Mouse (Mus musculus) cerebellum, adult 2 months (tissue): Measurements from ENCODE around the gene Pou3f1. TPM values are rescaled to one million over a fixed set of nuclear protein-coding genes. Genes with fewer than 3 reads are reported as not detected.

Source experiments
- DNase-seq, 2 experiments: peaks; one replicate each; pipeline ENCODE4 v3.0.0; 2021
- H3K27ac ChIP-seq: fragments of 200-500 bp; 2 replicates; pipeline ENCODE4 v1.5.1; 2012; ENCODE audit warnings: low read length, control low read depth, inconsistent platforms; ENCODE audit not compliant: insufficient read depth
- H3K27me3 ChIP-seq: fragments of 200-500 bp; 2 replicates; pipeline ENCODE4 v1.6.1; 2012; ENCODE audit warnings: inconsistent platforms, mild to moderate bottlenecking, low read length, moderate library complexity; ENCODE audit not compliant: control insufficient read depth, insufficient read depth
- H3K4me1 ChIP-seq: fragments of 200-500 bp; 2 replicates; pipeline ENCODE4 v1.6.1; 2011; ENCODE audit warnings: low read length; ENCODE audit not compliant: control insufficient read depth, insufficient read depth
- H3K4me3 ChIP-seq: fragments of 200-500 bp; replicated peaks from 2 replicates; pipeline ENCODE3; 2011; ENCODE audit warnings: mild to moderate bottlenecking, low read depth, low read length, control low read depth; ENCODE audit not compliant: insufficient read depth
- CTCF ChIP-seq: fragments of 200-500 bp; IDR thresholded peaks from 2 replicates; pipeline ENCODE4 v1.5.1; 2011; ENCODE audit warnings: low read depth, mild to moderate bottlenecking, control low read depth, low read length, moderate library complexity, borderline replicate concordance; ENCODE audit not compliant: insufficient read depth
- POLR2A ChIP-seq: fragments of 200-500 bp; IDR thresholded peaks from 2 replicates; pipeline ENCODE4 v1.6.1; 2011; ENCODE audit warnings: low read length, control low read depth, borderline replicate concordance; ENCODE audit not compliant: insufficient read depth
- WGBS: fragments of 180-500 bp; shearing (Covaris S2); methylation state at CpG from one replicate; pipeline ENCODE4 v1.1.7; 2018; 5-methylcytosine and 5-hydroxymethylcytosine counted together
- polyA plus RNA-seq: library from polyadenylated mRNA; depleted of rRNA; stranded (reverse); fragments of >200 nt; gene quantifications from 2 replicates; pipeline ENCODE4 v1.2.3, GENCODE M21; 2012

Pou3f1 gene
- polyA plus RNA-seq, 1 experiment: 3.3 TPM

- TF ChIP-seq CTCF (no peak), POLR2A (no peak)
- Histone ChIP-seq H3K4me1 (no peaks in the 10 kb centered on the region), H3K27ac (no peak overlapping the region), H3K27me3 (no peaks in the 10 kb centered on the region; the same call in 1 of the 2 replicates), H3K4me3 (no peak overlapping the region)
- 43% methylated on average over 1 of the region's 1 CpGs for WGBS
- no peak for DNase-seq
These were observed 40.0 kb upstream of the Pou3f1 start for GRCm38 (mm10) chr4:124616636-124617035.

- Histone ChIP-seq H3K4me1 (no peaks in the 10 kb centered on the region), H3K27me3 (no peaks in the 10 kb centered on the region; the same call in 1 of the 2 replicates), H3K27ac (no peak overlapping the region), H3K4me3 (no peak overlapping the region)
- TF ChIP-seq POLR2A (no peak), CTCF (no peak)
- no peak for DNase-seq
- WGBS: 36% methylated on average over 16 of the region's 16 CpGs
These were observed 38.0 kb upstream of the Pou3f1 start for GRCm38 (mm10) chr4:124618599-124618998.

- no peak for TF ChIP-seq CTCF
- Histone ChIP-seq H3K27ac (no peak overlapping the region), H3K4me1 (no peaks in the 10 kb centered on the region; the same call in 1 of the 2 replicates), H3K27me3 (no peaks in the 10 kb centered on the region; the same call in 1 of the 2 replicates), H3K4me3 (no peak overlapping the region)
- DNase-seq: no peak
- 45% methylated on average over 11 of the region's 11 CpGs for WGBS
These were observed 35.2 kb upstream of the Pou3f1 start for GRCm38 (mm10) chr4:124621406-124621805.

DNA sequence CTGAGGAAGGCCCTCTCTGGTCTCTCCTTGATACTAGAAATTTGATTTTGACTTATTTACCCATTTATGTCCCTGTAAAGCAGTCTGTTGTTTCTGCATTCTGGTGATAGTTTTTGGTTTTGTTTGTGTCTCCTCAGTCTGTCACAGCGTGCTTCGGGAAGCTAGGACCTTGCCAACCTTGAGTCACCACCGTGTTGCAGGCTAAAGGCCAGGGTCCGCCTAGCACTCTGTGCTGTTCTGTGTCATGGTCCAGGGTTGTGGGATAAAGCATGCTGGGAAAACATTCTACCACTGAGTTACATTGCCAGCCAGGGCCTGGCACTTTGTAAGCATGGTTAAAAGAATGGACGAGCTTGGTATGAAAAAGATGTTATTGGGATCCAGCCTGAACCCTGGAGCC lies 34.0 kb upstream of the Pou3f1 start:
- WGBS: 58% methylated on average over 5 of the region's 5 CpGs
- H3K27ac ChIP-seq: no peak overlapping the region
- DNase-seq: no peak
- no peaks in the 10 kb centered on the region; the same call in 1 of the 2 replicates for H3K27me3 ChIP-seq
- no peak for TF ChIP-seq POLR2A
- no peak for TF ChIP-seq CTCF
- H3K4me1 ChIP-seq: no peaks in the 10 kb centered on the region; the same call in 1 of the 2 replicates
- no peak overlapping the region for H3K4me3 ChIP-seq

DNA sequence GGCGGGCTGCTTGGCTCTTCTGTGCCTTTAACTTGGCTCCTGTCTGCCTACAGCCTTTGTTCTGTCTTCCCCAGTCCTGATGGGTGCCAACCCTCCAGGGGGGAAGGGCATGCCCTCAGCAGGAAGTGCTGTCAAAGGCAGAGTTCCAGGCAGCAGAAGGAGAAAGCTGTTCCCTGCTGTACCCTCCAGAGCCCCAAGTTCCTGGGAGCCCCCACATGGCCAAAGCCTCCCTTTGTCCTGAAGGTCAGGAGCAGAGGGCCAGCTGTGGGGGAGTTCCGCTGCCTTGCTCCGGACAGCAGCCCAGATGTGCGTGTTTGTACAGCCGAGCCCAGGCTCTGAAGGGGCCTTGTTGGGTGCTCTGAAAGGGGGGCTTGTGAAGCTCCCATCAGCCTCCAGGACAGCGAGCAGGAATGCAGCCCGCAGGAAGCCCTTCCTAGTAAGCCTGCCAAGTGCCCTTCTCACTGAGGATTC lies 32.5 kb upstream of the Pou3f1 start:
- 18% methylated on average over 7 of the region's 7 CpGs for WGBS
- Histone ChIP-seq H3K27me3 (no peaks in the 10 kb centered on the region; the same call in 1 of the 2 replicates), H3K4me3 (no peak overlapping the region), H3K4me1 (no peaks in the 10 kb centered on the region; the same call in 1 of the 2 replicates), H3K27ac (no peak overlapping the region)
- TF ChIP-seq POLR2A: no peak
- no peak for TF ChIP-seq CTCF
- peak; percentile 13 to 19 for DNase-seq

GRCm38 (mm10) chr4:124626836-124627235 lies 29.8 kb upstream of the Pou3f1 start:
- 20% methylated on average over 1 of the region's 1 CpGs for WGBS
- TF ChIP-seq CTCF (no peak), POLR2A (no peak)
- DNase-seq: no peak

GRCm38 (mm10) chr4:124631456-124631855 lies 25.2 kb upstream of the Pou3f1 start:
- no peaks in the 10 kb centered on the region for H3K4me1 ChIP-seq
- H3K27ac ChIP-seq: no peak overlapping the region
- no peak for TF ChIP-seq CTCF
- TF ChIP-seq POLR2A: no peak
- DNase-seq: no peak
- WGBS: 55% methylated on average over 4 of the region's 4 CpGs
- H3K27me3 ChIP-seq: no peaks in the 10 kb centered on the region
- no peak overlapping the region for H3K4me3 ChIP-seq

More at GRCm38 (mm10) chr4:124626836-124627235, 29.8 kb upstream of the Pou3f1 start:
- no peaks in the 10 kb centered on the region; the same call in 1 of the 2 replicates for H3K4me1 ChIP-seq
- H3K27me3 ChIP-seq: no peaks in the 10 kb centered on the region
- no peak overlapping the region for H3K4me3 ChIP-seq
- no peak overlapping the region for H3K27ac ChIP-seq

DNA sequence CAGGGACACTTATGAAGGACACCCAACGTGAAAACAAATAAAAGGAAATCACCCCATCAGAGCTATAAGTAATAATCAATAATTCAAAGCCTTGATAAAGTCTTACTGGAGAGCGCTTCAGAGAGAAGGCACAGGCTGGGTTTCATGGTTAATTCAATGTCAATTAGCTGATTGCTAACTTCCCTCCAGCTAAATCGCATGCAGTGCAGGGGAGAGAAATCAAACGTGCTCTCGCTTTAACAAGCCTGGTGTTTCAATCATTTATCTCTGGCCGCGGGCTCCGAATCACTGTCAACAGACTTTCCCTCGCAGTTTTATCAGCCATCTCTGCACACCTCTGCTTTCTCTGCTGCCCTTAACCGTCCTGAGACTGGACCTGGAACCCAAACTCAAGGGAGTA lies 23.8 kb upstream of the Pou3f1 start:
- TF ChIP-seq POLR2A (no peak), CTCF (no peak)
- Histone ChIP-seq H3K27ac (no peak overlapping the region), H3K4me3 (no peak overlapping the region), H3K4me1 (no peaks in the 10 kb centered on the region), H3K27me3 (no peaks in the 10 kb centered on the region)
- 82% methylated on average over 10 of the region's 10 CpGs for WGBS
- DNase-seq: no peak
